Mouse (Mus musculus): ENCODE measurements around the gene Atp6v0e2. TPM values are rescaled to one million over a fixed set of nuclear protein-coding genes. Genes with fewer than 3 reads are reported as not detected.

Gene Atp6v0e2
- polyA plus RNA-seq (2021; fragmentation: Nextera tagmentation) = 629 and 681 TPM in 2 replicates
- long read RNA-seq, experiment 1, transcript Atp6v0e2-201 (4 exons, 1,789 nt) = major isoform, 2,823 of 2,952 reads
- long read RNA-seq, experiment 1, transcript Atp6v0e2-202 (3 exons, 1,612 nt) = minor isoform, 47 of 2,952 reads
- long read RNA-seq, experiment 1, partial matches to known transcripts = 54 of 2,952 reads
- long read RNA-seq, experiment 1, other reads (novel, unspliced or antisense) = 28 of 2,952 reads
- long read RNA-seq, experiment 2, transcript Atp6v0e2-201 (4 exons, 1,789 nt) = major isoform, 692 of 828 reads
- long read RNA-seq, experiment 2, transcript Atp6v0e2-202 (3 exons, 1,612 nt) = minor isoform, 12 of 828 reads
- long read RNA-seq, experiment 2, partial matches to known transcripts = 116 of 828 reads
- long read RNA-seq, experiment 2, other reads (novel, unspliced or antisense) = 8 of 828 reads

GRCm38 (mm10) chr6:48537105-48537954, at the start of gene Atp6v0e2:
Gene Atp6v0e2 (plus strand): TSS chr6:48537615.

DNA sequence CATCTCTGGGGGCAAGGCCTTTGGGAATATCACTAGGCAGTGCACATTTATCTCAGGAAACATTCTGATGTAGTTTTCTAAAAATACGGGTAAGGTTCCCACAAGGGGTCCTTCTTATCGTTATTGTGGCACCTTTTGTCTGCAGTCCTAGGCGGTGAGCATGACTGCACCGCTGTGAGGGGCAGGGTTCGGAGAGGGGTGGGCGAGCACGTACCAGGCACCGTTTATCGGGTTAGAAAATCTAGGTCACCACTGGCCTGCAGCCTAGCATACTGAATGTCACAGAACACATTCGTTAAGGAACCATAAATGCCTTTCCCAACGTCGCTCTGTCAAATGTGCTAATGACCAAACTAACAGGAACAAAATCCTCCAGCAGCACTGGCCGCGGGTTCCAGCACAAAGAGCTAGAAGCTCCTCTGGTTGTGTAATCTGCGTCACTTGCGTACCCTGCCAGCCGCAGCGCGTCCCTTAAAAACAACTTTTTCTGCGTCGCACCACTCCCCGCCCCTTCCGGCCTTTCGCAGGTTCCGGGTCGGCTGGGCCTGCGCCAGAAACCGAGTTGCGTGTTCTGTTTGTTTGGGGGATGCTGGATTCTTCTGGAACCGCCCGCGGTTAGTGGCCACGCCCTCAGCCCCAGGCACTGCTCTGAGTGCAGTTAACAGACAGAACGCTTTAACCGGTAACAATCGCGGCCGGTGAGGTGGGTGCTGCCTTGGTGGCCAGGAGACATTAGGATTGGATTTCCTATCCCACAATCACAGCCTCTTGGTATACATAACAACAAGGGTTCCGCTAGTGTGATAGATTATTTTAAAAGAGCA, 17.1 kb downstream of the Atp6v0e2 start, which contains the start of gene Lrrc61:
Gene Lrrc61 (plus strand): TSS at position 517 of the 824 bp plus-strand sequence.

DNA sequence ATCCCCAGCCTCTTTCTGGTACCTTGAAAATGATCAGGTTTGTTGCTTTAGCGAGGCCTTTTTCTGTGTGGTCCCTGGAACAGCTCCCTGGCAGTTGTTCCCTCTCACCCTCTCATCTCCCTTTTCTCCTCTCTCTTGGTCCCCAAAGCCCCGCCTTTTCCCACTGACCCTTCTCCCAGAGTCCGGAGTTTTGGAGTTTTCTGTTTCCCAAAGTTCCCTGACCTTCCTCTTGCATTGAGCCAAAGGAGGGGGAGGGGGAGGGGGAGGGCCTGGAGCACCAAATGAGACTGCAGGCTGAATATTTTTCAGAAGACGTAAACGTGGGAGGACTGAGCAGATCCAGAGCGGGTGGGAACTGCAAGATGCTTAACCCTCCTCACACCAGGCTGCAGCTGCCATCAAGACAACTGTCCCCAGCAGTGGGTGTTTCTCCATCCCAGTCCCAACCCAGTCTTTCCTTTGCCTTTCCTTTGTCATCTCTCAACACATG, 35.2 kb downstream of the Atp6v0e2 start, which contains the start of gene Rarres2:
Gene Rarres2 (minus strand): TSS at position 218 of the 490 bp plus-strand sequence.

GRCm38 (mm10) chr6:48589194-48589750, 51.9 kb downstream of the Atp6v0e2 start, which contains the start of gene Gm45021:
Gene Gm45021 (plus strand): TSS chr6:48589610.

Other genes starting within 250 kb of the Atp6v0e2 start
- 4.4 and 5.4 TPM in 2 replicates for gene Krba1, start 142.0 kb upstream of the Atp6v0e2 start, polyA plus RNA-seq (2021; fragmentation: Nextera tagmentation)
- 33.6 and 38.8 TPM in 2 replicates for gene Zfp467, start 91.8 kb upstream of the Atp6v0e2 start, polyA plus RNA-seq (2021; fragmentation: Nextera tagmentation)
- gene Sspo, start 89.4 kb upstream of the Atp6v0e2 start, polyA plus RNA-seq (2021; fragmentation: Nextera tagmentation) = 0.09 and 0.16 TPM in 2 replicates
- 25.9 and 31.8 TPM in 2 replicates for gene Lrrc61, start 17.2 kb downstream of the Atp6v0e2 start, polyA plus RNA-seq (2021; fragmentation: Nextera tagmentation)
- gene Rarres2, start 35.2 kb downstream of the Atp6v0e2 start, polyA plus RNA-seq (2021; fragmentation: Nextera tagmentation) = 24.4 and 29.4 TPM in 2 replicates
- gene Gm45021, start 52.0 kb downstream of the Atp6v0e2 start, polyA plus RNA-seq (2021; fragmentation: Nextera tagmentation) = not detected in 2 replicates
- gene Repin1, start 56.3 kb downstream of the Atp6v0e2 start, polyA plus RNA-seq (2021; fragmentation: Nextera tagmentation) = 20.9 and 23.4 TPM in 2 replicates
- gene Gm44965, start 56.3 kb downstream of the Atp6v0e2 start, polyA plus RNA-seq (2021; fragmentation: Nextera tagmentation) = not detected in 2 replicates
- gene Zfp775, start 64.4 kb downstream of the Atp6v0e2 start, polyA plus RNA-seq (2021; fragmentation: Nextera tagmentation) = 5.5 and 8.7 TPM in 2 replicates
- 9.7 and 11.6 TPM in 2 replicates for gene AI854703, start 89.1 kb downstream of the Atp6v0e2 start, polyA plus RNA-seq (2021; fragmentation: Nextera tagmentation)
- gene Gimap8, start 109.6 kb downstream of the Atp6v0e2 start, polyA plus RNA-seq (2021; fragmentation: Nextera tagmentation) = 0.14 and 0.15 TPM in 2 replicates
- gene Gimap9, start 138.5 kb downstream of the Atp6v0e2 start, polyA plus RNA-seq (2021; fragmentation: Nextera tagmentation) = 0.36 and 0.38 TPM in 2 replicates
- 0.20 and 0.39 TPM in 2 replicates for gene Gimap4, start 146.9 kb downstream of the Atp6v0e2 start, polyA plus RNA-seq (2021; fragmentation: Nextera tagmentation)
- 2.5 and 3.2 TPM in 2 replicates for gene Gimap6, start 170.6 kb downstream of the Atp6v0e2 start, polyA plus RNA-seq (2021; fragmentation: Nextera tagmentation)
- gene Gm28053, start 181.0 kb downstream of the Atp6v0e2 start, polyA plus RNA-seq (2021; fragmentation: Nextera tagmentation) = 0.59 TPM in 1 of 2 replicates, not detected in the other
- gene Gimap7, start 181.0 kb downstream of the Atp6v0e2 start, polyA plus RNA-seq (2021; fragmentation: Nextera tagmentation) = not detected in 2 replicates
- gene Gimap1, start 201.4 kb downstream of the Atp6v0e2 start, polyA plus RNA-seq (2021; fragmentation: Nextera tagmentation) = 2.9 and 3.4 TPM in 2 replicates
- gene Gimap5, start 208.6 kb downstream of the Atp6v0e2 start, polyA plus RNA-seq (2021; fragmentation: Nextera tagmentation) = 0.44 and 0.63 TPM in 2 replicates
- 0.10 TPM in 1 of 2 replicates, not detected in the other for gene Gimap3, start 233.2 kb downstream of the Atp6v0e2 start, polyA plus RNA-seq (2021; fragmentation: Nextera tagmentation)